Mouse (Mus musculus): ENCODE data around the gene Ccnf. TPM values are rescaled to one million over a fixed set of nuclear protein-coding genes. Genes with fewer than 3 reads are reported as not detected.

Ccnf gene
- 67.5 and 71.1 TPM in 2 replicates for polyA plus RNA-seq (2015; fragmentation: Nextera tagmentation; extraction: Ambion mirVana)

DNA sequence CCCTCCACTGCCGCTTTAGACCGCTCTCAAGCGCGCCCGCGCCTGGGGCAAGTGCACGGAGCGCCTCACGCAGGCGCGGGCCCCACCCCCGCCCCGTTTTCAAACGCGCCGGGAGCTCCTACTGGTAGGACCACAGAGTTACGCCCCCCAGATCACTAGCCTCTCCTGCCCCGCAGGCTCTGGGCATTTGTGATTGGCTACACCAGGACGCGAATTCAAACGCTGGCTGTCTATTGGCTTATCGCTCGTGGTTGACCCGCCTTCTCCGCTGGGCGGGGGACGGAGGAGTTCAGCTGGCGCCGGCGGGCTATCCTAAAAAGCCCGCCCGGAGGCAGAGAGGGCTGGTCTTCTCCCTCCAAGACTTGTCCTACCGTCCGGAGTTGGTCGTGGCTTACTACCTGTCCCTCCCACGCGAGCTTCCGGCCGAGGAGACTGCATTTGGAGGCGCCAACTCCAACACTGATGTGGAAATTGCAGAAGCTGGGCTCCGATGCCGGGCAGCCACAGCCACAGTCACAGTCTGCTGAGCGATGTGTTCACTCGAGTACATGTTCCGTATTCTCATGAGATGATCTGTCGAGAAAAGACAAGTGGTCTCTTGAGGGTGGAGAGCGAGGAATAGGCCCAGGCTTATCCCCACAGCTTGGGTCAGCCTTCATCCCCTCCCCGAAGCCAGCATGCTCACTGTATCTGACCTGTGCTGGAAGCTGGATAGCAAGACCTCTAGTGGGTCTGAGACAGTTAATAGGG, at the start of gene Ccnf:
Ccnf (minus strand) TSS at position 165 of the 750 bp plus-strand sequence.
- peak; percentile 100 for ATAC-seq (replicated peaks; ENCODE audit: low FRiP score)
- H3K4me2 ChIP-seq, result peak within 1 kb of the TSS; percentile 82
- H3K27ac ChIP-seq, result peak within 1 kb of the TSS; percentile 89
- H3K4me3 ChIP-seq (replicated peaks), result peak within 1 kb of the TSS; percentile 93
- under 1% methylated on average over 48 of the region's 48 CpGs for WGBS
- no peaks in the 10 kb centered on the region for H3K9me3 ChIP-seq (replicated peaks)
- peaks cover 18% of the 10 kb centered on the region for H3K4me1 ChIP-seq
- H3K9ac ChIP-seq, result peak within 1 kb of the TSS; percentile 90
- no peaks in the 10 kb centered on the region for H3K27me3 ChIP-seq
- peaks cover 27% of the 10 kb centered on the region for H3K36me3 ChIP-seq

DNA sequence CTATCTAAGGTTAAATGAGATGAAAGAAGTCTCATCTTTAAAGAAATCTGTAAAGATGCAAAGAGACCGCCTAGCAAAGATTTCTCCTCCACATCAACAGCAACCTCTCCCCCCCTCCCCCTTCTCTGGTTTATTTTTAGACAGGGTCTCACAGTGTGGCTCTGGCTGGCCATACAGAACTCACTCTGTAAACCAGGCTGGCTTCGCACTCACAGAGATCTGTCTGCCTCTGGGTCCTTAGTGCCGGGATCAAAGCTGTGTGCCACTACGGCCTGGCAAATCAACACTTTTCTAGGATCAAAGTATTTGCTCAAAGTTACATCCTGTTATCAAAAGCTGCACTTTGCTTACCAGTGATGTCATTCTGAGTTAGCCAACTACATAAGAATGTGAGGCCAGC, 49.4 kb upstream of the Ccnf start:
- Histone ChIP-seq H3K9me3 (replicated peaks) (no peaks in the 10 kb centered on the region), H3K4me2 (no peak overlapping the region), H3K36me3 (no peaks in the 10 kb centered on the region), H3K9ac (no peak overlapping the region), H3K4me1 (no peaks in the 10 kb centered on the region), H3K27me3 (no peaks in the 10 kb centered on the region), H3K27ac (no peak overlapping the region), H3K4me3 (replicated peaks) (no peak overlapping the region)
- WGBS, result 64% methylated on average over 4 of the region's 4 CpGs
- no peak for ATAC-seq (replicated peaks; ENCODE audit: low FRiP score)

DNA sequence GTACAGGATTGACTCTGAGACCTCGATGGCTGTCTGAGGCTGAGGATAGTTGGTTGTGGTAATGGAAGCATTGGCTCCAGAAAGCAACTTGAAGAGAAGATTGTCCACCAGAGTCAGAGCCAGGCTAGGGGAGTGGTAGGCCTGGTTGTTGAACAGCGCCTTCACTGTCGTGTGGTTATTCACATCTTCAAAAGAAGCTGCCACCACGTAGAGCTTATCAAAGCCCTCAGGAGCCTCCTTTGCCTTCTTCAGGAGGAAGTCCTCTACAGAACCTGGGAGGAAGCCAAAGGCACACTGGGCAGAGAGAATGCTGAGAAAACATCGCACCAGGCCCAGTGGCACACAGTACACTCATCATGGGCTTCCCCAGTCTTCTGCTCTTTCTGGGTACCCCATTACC, 38.1 kb upstream of the Ccnf start:
- Histone ChIP-seq H3K9me3 (replicated peaks) (no peaks in the 10 kb centered on the region), H3K36me3 (no peaks in the 10 kb centered on the region), H3K4me3 (replicated peaks) (no peak overlapping the region), H3K27me3 (no peaks in the 10 kb centered on the region), H3K27ac (no peak overlapping the region), H3K9ac (no peak overlapping the region), H3K4me2 (no peak overlapping the region), H3K4me1 (no peaks in the 10 kb centered on the region)
- ATAC-seq (replicated peaks; ENCODE audit: low FRiP score), result no peak
- 79% methylated on average over 5 of the region's 5 CpGs for WGBS

DNA sequence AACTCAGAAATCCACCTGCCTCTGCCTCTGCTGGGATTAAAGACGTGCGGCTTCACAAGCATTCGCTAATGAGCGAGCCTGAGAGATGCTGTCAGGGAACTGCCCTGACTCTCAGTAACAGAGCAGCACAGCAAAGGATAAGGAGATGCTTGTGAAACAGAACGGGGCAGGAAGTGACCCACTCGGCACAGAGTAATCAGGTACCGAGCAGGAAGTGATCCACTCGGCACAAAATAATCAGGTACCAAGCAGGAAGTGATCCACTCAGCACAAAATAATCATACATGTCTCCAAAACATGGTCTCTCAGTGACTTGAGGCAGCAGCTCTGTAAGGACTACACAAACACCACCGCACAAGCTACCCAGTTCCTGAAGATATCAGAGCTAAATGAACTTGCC, 37.2 kb upstream of the Ccnf start:
- Histone ChIP-seq H3K9me3 (replicated peaks) (no peaks in the 10 kb centered on the region), H3K27me3 (no peaks in the 10 kb centered on the region), H3K9ac (no peak overlapping the region), H3K4me1 (no peaks in the 10 kb centered on the region), H3K4me2 (no peak overlapping the region), H3K4me3 (replicated peaks) (no peak overlapping the region), H3K36me3 (no peaks in the 10 kb centered on the region), H3K27ac (no peak overlapping the region)
- no peak for ATAC-seq (replicated peaks; ENCODE audit: low FRiP score)
- WGBS, result 84% methylated on average over 9 of the region's 9 CpGs

DNA sequence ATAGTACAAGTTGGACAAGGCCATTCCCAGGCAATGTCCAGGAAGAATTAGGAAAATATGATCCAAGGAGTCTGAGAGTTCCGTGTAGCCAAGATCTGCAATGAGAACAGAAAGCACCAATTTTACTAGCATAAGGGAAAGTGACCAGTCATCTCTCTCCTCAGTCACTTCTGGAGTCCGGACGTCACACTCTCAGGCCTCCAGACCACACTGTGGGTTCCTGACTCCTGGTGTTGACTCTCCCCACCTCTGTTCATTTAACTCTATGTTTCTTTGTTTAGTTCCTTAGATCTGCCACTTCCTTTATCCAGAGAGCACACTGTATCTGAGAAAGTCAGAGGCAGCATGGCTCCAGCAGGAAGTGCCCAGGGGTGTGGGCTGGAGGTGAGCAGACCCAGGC, 34.4 kb upstream of the Ccnf start:
- ATAC-seq (replicated peaks; ENCODE audit: low FRiP score), result no peak
- no peak overlapping the region for H3K9ac ChIP-seq
- no peaks in the 10 kb centered on the region for H3K27me3 ChIP-seq
- no peaks in the 10 kb centered on the region for H3K4me1 ChIP-seq
- H3K4me2 ChIP-seq, result no peak overlapping the region
- no peaks in the 10 kb centered on the region for H3K36me3 ChIP-seq
- 65% methylated on average over 3 of the region's 3 CpGs for WGBS
- no peak overlapping the region for H3K27ac ChIP-seq
- H3K4me3 ChIP-seq (replicated peaks), result no peak overlapping the region
- H3K9me3 ChIP-seq (replicated peaks), result no peaks in the 10 kb centered on the region

DNA sequence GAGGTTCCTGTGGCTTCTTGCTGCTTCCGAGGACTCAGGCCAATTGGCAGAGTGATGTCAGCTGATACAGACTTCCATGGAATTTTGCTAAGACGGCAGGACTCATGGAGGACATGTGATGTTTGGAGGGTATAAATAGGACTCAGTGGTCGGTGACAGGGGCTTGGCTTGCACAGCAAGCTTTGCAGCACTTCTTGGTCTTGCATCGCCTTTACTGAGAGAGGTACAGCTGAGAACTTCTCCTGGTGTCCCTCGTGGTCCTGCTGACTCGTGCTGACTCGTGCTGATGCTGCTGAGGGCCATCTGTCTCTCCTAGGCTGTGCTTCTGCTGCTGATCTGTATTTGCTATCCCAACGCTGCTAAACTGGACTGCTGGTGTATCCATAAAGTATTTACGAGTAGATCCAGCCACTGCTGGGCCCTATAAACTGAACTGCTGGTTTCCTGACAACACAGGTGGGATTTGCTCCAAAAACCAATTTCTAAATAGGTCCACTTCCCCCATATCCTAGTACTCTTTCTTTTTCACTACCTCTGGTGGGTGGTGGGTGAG, 32.1 kb upstream of the Ccnf start:
- Histone ChIP-seq H3K27me3 (no peaks in the 10 kb centered on the region), H3K27ac (no peak overlapping the region), H3K4me1 (no peaks in the 10 kb centered on the region), H3K36me3 (no peaks in the 10 kb centered on the region), H3K4me3 (replicated peaks) (no peak overlapping the region), H3K9ac (no peak overlapping the region), H3K4me2 (no peak overlapping the region), H3K9me3 (replicated peaks) (no peaks in the 10 kb centered on the region)
- ATAC-seq (replicated peaks; ENCODE audit: low FRiP score), result no peak
- WGBS, result 65% methylated on average over 9 of the region's 9 CpGs

DNA sequence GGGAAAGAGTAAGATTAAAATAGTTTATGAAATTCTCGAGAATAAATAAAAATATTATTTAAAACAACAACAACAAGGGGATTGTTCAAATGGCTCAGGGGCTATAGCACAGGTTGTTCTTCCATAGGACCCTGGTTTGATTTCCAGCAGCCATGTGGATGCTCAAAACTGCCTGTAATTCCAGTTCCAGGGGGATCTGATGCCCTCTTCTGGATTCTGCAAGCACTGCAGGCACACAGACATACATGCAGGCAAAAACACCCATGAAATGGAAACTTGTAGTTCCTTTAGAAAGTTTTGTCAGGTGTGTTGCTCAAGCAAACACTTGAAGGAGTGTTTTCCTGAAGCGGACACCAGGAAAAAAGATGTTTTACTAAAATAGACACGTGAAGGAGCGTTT, 31.4 kb upstream of the Ccnf start:
- H3K4me3 ChIP-seq (replicated peaks), result no peak overlapping the region
- no peaks in the 10 kb centered on the region for H3K36me3 ChIP-seq
- H3K27ac ChIP-seq, result no peak overlapping the region
- H3K4me2 ChIP-seq, result no peak overlapping the region
- no peak for ATAC-seq (replicated peaks; ENCODE audit: low FRiP score)
- no peaks in the 10 kb centered on the region for H3K4me1 ChIP-seq
- H3K9ac ChIP-seq, result no peak overlapping the region
- no peaks in the 10 kb centered on the region for H3K27me3 ChIP-seq
- H3K9me3 ChIP-seq (replicated peaks), result no peaks in the 10 kb centered on the region
- 73% methylated on average over 4 of the region's 4 CpGs for WGBS

DNA sequence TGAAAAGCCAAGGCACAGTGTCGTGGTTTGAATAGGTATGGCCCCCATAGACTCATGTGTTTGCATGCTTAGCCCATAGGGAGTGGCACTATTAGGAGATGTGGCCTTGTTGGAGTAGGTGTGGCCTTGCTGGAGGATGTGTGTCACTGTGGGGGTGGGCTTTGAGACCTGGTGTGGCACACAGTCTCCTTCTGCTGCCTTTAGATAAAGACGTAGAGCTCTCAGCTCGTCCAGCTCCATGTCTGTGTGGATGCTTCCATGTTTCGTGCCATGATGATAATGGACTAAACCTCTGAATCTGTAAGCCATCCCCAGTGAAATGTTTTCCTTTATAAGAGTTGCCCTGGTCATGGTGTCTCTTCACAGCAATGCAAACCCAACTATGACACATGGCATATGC, 28.6 kb upstream of the Ccnf start:
- Histone ChIP-seq H3K27ac (no peak overlapping the region), H3K4me1 (no peaks in the 10 kb centered on the region), H3K9me3 (replicated peaks) (no peaks in the 10 kb centered on the region; the same call in 1 of the 2 replicates), H3K9ac (no peak overlapping the region), H3K4me3 (replicated peaks) (no peak overlapping the region), H3K4me2 (no peak overlapping the region), H3K27me3 (no peaks in the 10 kb centered on the region), H3K36me3 (no peaks in the 10 kb centered on the region)
- no peak for ATAC-seq (replicated peaks; ENCODE audit: low FRiP score)
- 83% methylated on average over 4 of the region's 4 CpGs for WGBS

DNA sequence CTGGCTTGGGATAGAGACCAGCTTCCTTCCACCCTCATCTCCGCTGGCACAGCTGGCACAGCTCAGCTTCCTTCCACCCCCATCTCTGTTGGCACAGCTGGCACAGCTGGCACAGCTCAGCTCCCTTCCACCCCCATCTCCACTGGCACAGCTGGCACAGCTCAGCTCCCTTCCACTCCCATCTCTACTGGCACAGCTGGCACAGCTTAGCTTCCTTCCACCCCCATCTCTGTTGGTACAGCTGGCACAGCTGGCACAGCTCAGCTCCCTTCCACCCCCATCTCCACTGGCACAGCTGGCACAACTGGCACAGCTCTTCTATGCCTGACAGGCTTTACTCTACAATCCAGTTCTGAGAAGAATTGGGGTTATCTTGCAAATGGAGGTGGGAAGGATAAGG, 15.8 kb upstream of the Ccnf start:
- no peak for ATAC-seq (replicated peaks; ENCODE audit: low FRiP score)
- no peaks in the 10 kb centered on the region for H3K4me1 ChIP-seq
- no peak overlapping the region for H3K4me2 ChIP-seq
- H3K36me3 ChIP-seq, result no peaks in the 10 kb centered on the region
- 0 out of 2 replicates have a peak, but pooled peaks cover 5% of the 10 kb centered on the region for H3K9me3 ChIP-seq (replicated peaks)
- no peaks in the 10 kb centered on the region for H3K27me3 ChIP-seq
- WGBS, result 93% methylated on average over 1 of the region's 1 CpGs
- no peak overlapping the region for H3K4me3 ChIP-seq (replicated peaks)
- H3K27ac ChIP-seq, result no peak overlapping the region
- no peak overlapping the region for H3K9ac ChIP-seq

DNA sequence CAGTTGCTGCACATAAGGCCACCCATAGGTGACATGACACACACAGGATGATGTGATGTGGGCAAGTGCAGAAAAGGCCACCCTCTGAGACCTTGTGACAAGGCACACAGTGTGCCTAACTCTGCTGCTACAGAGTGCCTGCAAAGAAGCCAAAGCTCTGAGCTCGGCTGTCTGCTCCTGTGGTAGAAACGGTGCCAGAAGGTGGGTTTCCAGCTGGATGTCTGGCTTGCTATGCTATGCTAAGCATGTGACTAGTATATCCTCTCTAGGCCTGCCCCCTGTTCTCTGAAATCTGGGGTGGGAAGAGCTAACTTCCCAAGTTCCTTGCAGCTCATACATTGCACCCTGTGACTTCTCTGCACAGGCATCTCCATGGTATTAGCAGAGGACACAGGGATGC, 13.5 kb upstream of the Ccnf start:
- Histone ChIP-seq H3K36me3 (no peaks in the 10 kb centered on the region), H3K27me3 (no peaks in the 10 kb centered on the region), H3K9me3 (replicated peaks) (0 out of 2 replicates have a peak, but pooled peaks cover 5% of the 10 kb centered on the region), H3K4me1 (no peaks in the 10 kb centered on the region), H3K4me3 (replicated peaks) (no peak overlapping the region), H3K27ac (no peak overlapping the region), H3K4me2 (no peak overlapping the region), H3K9ac (no peak overlapping the region)
- WGBS, result 78% methylated on average over 2 of the region's 2 CpGs
- ATAC-seq (replicated peaks; ENCODE audit: low FRiP score), result no peak

DNA sequence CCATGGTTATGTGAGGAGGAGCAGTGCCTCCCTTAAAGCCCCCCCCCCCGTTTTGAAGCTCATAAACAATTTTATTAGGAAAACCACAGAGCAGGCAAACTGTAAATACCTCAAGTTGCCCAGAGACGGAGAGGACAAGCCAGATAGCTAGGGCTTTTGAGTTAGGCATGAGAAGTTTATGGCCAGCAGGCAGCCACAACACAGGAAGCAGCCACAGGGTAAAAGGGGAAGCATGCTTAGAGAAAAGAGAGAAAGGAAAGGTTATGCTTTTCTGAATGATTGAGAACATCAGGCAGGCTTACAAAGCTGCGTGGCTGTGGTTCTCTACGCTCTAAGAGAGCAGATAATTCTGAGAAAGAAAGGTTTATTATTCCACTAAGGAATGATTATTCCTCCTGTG, 9.2 kb upstream of the Ccnf start:
- H3K9ac ChIP-seq, result no peak overlapping the region
- H3K27ac ChIP-seq, result no peak overlapping the region
- H3K9me3 ChIP-seq (replicated peaks), result 0 out of 2 replicates have a peak, but pooled peaks cover 5% of the 10 kb centered on the region
- no peaks in the 10 kb centered on the region for H3K27me3 ChIP-seq
- H3K4me2 ChIP-seq, result no peak overlapping the region
- no peak for ATAC-seq (replicated peaks; ENCODE audit: low FRiP score)
- WGBS, result 61% methylated on average over 4 of the region's 4 CpGs
- H3K4me1 ChIP-seq, result no peaks in the 10 kb centered on the region
- no peak overlapping the region for H3K4me3 ChIP-seq (replicated peaks)
- H3K36me3 ChIP-seq, result no peaks in the 10 kb centered on the region

DNA sequence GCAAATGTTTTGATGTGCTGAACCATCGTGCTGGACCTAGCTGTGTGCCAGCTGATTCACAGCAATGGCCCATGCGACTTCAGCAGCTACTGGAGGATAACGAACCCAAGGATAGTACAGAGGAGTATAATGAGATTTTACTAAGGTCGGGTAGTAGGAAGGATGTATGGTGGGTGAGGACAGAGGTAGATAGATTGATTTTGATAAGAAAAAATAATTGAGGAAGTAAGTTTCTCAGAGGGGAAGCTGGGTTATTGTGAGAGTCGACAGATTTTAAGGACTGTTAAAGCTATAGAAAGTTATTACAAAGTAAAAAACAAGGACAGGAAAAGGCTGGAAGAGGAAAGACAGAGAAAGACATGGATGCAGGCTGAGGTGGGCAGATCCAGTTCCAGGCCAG, 8.4 kb upstream of the Ccnf start:
- Histone ChIP-seq H3K9me3 (replicated peaks) (0 out of 2 replicates have a peak, but pooled peaks cover 5% of the 10 kb centered on the region), H3K27ac (no peak overlapping the region), H3K9ac (no peak overlapping the region), H3K4me2 (no peak overlapping the region), H3K4me1 (no peaks in the 10 kb centered on the region), H3K27me3 (no peaks in the 10 kb centered on the region), H3K4me3 (replicated peaks) (no peak overlapping the region), H3K36me3 (no peaks in the 10 kb centered on the region)
- ATAC-seq (replicated peaks; ENCODE audit: low FRiP score), result no peak
- WGBS, result 71% methylated on average over 5 of the region's 5 CpGs

All from kidney, embryonic 15.5 days (tissue).